Mouse (Mus musculus): ENCODE results near the gene Olfr314.
"Not testable (repeated sequence)": the region's sequence is repeated elsewhere in the genome, so short reads cannot be mapped to it uniquely, and the experiment has no call there.

Gene Olfr314

DNA sequence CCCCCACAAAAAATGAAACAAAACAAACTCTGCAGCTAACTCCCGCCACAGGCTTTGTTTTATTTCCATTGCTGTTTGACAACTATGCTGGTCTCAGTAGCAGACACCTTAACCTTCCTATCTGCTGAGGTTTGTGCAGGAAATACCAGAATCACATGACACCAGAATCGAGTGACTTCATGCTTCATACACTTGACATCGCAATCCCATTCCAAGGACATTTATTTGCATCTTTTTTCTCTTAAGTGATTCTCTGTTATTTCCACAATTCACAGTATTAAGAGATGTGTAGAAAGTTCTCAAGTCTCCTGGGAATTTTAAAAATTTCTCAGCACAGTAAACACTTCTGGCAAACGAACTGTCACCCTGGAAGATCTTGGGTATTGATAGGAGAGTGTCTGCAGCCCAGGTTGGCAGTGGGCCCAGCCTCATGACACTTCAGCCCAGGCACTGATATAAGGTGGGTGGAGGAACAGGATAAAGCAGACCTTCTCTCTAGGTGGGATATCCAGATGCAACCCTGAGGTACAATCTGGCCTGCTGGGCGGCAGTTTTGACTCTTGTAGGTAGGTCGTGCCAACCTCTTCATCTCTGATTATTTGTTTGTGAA is at the start of gene Olfr314:
Olfr314 (plus strand) TSS at position 473 of the 610 bp plus-strand sequence.
- in situ Hi-C loops (cut with MboI) = no loop called here

DNA sequence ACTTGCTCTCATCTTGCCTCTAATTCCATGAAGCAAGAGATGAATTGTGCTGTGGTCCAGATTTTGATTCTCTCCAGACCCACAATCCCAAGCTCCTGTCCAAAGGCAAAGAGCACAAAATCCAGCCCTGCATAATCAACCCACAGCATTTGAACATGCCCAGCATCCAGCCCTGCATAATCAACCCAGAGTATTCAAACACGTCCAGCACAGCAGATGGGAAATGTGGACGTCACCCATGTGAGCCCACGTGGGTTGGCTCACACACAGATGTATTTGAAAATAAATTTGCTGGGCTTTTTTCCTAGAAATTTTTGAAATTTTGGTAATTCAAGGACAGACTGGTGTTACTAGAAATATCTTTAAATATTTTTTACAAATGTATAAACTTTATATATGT is 49.4 kb upstream of the Olfr314 start:
- in situ Hi-C loops (cut with MboI) = no loop called here

DNA sequence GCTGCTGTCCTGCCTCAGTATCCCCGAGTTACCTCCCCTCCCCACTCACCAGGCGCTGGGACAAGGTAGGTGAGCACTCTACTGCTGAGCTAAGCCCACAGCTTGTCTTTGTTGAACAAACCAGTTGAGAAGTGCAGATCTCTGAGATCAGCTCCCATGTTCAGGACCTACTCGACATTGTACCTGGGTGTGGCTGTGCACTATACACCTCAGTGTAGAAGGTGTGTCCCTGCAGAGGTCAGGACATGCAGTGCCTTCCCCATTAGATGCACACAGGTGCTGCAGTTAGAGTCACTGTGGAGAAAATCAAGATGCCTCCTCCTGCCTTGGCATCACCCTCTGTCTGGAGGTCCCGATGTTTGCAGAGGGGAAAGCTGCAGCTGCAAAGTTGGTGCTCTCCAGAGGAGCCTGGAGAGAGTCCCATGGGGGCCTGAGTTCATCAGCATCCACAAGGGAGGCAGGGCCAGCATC is 43.9 kb upstream of the Olfr314 start, which contains the start of gene Olfr317:
Olfr317 (minus strand) TSS at position 421 of the 471 bp plus-strand sequence.
- in situ Hi-C loops (cut with MboI) = no loop called here

DNA sequence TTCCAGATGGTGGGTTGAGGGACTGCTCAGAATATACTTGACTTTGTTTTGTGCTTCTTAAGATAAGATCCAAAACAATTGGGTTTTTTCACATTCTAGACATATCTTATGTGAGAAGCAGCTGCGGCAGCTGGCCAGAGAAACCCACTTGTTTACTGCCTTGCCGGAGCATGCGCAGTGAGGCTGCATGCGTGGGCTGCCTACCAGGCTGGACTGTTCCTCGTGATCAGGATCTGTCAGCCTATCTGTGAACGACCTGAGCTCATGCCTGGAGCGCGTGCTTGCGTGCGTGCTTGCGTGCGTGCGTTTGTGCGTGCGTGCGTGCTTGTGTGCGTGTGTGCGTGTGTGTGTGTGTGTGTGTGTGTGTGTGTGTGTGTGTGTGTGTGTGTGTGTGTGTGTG is 31.7 kb upstream of the Olfr314 start:
- in situ Hi-C loops (cut with MboI) = not testable (repeated sequence)

DNA sequence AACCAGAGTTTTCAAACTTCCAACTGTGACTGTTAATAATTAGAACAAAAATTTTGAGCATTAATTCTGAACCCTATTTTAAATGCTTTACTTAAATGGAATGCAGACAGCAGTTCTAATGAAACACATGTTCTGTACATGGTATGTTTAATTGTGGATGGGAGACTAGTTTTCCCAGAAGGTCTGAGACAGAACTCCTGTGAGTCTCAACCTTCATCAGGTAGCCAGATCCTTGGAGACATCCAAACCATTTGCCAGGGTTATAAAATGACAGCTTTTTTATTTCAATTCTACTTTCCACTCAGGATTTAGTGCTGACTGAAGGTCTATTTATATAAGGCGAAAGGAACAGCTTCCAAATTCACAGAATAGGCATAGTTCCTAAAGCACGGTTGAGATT is 30.3 kb upstream of the Olfr314 start, which contains the start of gene Olfr316:
Olfr316 (plus strand) TSS at position 301 of the 400 bp plus-strand sequence.
- in situ Hi-C loops (cut with MboI) = no loop called here

DNA sequence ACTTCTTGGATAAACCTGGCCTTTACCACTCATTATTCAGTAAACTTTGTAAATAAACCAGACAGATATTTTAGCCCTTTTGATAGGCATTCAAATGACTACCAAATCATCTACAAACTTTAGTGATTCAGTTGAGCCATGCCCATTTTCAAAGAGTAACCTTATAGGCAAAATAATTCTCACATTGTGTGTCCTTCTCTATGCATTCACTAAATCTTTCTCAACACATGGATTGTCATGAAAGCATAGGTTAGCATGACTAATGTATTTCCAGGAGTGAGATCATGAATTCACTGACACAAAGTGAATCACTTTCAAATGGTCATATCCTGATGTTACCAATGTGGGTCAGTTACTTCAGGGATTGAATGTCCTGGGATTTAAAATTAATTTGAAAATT is 9.9 kb upstream of the Olfr314 start, which contains the start of gene Olfr315:
Olfr315 (plus strand) TSS at position 301 of the 400 bp plus-strand sequence.
- in situ Hi-C loops (cut with MboI) = no loop called here

DNA sequence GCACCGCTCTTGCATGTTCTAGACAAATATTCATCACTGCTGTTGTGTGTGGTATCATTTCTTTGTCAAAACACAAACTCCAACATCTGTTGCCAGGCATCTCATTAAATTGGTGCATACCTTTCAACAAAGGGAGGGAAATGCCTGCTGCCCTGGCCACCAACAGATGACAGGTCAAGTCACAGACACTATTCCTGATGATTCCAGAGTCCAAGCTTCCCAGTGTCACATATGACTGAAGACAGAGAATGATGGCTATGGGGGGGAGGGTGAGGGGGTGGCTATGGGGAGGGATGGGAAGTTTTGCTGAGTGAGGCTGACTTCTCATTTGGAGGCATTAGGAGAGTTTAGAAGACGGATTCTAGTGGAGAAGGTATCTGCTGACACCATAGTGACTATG is 1.4 kb downstream of the Olfr314 start:
- in situ Hi-C loops (cut with MboI) = no loop called here

DNA sequence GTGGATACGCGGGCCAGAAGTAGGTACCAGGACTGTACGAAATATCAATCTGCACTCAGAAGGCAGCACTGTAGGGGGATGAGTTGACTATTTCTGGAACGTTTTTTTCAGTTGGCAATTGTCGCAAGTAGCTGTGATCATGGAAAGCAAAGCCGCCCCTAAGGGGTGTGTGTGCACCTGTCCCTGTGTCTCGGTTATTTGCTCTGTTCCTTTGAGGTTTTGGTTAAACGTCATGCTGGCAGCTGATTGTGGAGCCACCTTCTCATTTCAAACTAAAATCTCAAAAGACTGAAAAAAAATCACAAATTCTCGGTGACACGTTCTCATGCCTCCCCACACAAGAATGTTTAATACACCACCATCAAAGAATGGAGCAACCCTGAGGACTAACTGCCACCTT is 4.9 kb downstream of the Olfr314 start:
- in situ Hi-C loops (cut with MboI) = no loop called here

DNA sequence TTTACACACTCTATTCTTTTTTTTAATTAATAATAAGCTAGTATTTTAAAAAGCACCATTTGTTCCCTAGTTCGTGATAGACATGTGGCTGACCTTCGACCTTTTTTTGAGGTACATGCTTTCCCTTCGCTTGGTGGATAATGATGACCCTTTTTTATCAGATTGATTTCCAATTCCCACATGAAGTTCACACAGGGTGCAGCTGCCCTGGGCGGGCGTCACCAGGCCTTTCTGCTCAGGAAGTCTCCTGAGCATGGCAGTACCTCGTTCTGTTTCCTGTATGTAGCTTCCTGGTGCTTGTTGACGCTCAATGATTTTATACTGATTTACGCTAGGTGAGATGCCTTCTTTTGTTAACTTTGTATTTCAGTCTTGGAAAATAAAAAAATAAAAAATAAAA is 5.6 kb downstream of the Olfr314 start:
- in situ Hi-C loops (cut with MboI) = no loop called here

DNA sequence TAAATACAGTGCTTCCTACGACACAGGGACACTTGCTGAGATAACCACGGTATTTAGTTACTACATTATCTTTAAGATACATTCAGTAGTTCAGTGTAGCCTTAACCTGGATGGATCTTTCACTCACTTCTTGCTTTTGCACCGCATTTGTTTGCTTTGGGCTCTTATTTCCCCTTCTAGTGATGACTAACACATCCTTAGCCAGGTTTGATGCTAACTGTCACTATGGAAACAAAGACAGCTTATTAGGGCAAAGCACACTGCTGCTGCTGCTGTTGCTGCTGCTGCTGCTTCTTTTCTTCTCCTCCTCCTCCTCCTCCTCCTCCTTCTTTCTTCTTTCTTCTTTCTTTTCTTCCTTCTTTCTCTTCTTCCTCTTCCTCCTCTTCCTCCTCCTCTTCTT is 6.8 kb downstream of the Olfr314 start:
- in situ Hi-C loops (cut with MboI) = no loop called here

DNA sequence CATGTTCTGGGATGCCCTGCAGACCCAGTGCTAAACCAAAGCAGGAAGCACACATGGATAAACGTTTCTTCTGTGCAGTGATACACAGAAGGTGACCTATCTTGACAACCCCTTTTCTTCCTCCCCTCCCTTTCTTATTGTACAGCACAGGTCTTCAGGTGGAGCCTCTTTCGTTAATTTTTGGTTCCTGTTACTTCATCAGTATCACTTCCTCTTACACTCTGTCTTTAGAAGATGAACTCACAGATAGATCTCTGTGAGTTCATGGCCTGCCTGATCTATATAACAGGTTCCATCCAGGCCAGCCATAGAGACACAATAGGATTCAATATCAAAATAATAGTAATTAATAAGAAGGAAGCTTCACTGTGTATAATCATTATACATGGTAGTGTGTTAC is 7.3 kb downstream of the Olfr314 start:
- in situ Hi-C loops (cut with MboI) = no loop called here

DNA sequence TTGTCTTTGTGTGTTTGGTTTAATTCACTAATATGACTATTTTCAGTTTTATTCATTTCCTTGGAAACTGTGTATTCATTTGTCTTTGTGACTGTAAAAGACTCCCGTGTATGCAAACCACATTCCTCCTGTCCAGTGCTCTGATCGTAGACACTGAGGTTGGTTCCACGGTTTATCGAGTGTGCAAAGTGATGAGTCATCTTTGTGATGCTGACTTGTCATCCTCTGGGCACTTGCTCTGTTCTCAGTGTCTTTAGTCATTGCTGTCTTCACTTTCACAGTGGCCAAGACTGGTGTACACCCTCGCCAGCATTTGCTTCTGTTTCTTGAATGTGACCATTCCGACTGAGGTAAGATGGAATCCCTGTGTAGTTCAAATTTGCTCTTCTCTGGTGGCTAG is 7.9 kb downstream of the Olfr314 start:
- in situ Hi-C loops (cut with MboI) = no loop called here

DNA sequence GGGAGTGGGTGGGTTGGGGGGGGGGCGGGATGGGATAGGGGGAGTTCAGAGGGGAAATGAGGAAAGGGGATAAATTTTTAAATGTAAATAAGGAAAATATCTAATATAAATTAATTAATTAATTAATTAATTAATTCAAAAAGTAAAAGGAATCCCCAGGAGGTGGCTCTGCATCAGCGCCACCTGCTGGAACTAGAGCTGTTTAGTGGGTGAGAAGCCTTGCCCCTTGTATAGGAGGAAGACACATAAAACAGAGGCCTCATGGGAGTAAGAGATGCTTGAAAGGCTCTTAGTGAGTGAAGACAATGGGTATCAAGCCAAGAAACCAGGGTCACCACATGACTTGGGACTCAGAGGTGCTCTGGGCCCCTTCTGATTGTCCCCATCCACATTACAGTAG is 13.1 kb downstream of the Olfr314 start:
- in situ Hi-C loops (cut with MboI) = no loop called here

DNA sequence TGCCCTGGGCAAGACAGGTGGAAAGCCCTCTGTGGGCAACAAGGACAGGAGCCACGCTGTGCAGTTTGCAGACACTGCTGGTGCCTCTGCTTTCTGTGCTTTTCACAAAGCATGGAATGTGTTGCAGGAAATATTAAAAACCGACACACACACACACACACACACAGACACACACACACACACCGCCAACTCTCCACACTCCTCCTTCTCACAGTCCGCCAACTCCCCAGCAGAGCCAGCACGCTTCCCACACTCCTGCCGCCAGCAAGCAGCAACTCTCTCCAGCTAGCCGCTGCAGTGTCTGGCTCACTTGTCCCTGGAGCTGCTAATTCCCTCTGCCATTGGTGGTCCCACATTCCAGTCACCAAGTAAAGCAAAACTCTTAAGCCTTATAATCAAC is 14.1 kb downstream of the Olfr314 start:
- in situ Hi-C loops (cut with MboI) = no loop called here

DNA sequence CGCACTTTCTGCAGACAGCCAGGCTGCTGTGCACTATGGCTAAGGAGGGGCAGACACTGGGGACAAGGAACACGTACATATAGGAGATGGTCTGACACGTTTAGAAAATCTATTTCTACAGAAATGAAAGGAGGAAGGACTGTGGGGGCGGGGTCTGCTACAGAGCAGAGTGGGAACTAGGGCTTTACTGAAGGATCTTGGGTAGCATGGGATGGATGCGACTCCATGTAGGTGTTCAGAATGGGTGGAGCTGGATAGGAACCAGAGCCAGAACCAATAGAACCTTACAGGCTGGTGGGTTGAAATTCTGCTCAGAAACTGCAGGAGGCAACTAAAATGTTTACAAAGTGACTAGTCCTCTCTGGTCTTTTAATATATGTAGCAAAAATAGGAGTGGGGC is 17.0 kb downstream of the Olfr314 start:
- in situ Hi-C loops (cut with MboI) = no loop called here

DNA sequence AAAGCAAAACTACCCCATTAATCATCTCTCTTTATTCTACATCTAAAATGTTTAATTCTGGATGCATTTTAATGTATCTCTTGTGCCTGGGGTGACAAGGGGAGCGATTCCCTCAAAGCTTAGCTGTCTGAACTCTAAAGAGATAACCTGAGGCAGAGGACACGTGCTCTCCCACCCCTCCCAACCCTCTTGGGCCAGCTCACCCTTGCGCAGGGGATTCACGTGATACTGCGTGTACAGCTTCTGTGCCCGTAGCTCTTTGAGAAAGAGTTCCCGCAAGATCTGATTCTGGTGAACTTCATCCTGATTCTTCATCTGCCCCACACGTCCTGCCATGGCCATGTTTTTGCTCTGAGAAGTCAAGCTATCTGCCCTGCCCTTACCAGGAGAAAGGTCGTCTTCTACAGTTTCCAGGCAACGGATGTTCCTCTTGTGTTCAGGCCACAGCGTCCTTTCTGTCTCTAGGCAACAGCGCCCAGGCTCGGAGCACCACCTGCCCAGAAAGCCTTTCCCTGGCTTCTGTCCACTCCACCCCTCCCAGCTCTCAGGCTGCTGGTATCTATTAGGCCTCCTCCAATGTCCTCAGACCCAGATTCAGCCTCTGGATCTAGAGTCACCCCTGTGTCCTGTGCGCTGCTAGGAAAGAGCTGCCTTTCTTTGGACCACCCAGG is 18.9 kb downstream of the Olfr314 start, which contains the start of gene Fam183b:
Fam183b (minus strand) TSS at position 403 of the 671 bp plus-strand sequence.
- in situ Hi-C loops (cut with MboI) = no loop called here

DNA sequence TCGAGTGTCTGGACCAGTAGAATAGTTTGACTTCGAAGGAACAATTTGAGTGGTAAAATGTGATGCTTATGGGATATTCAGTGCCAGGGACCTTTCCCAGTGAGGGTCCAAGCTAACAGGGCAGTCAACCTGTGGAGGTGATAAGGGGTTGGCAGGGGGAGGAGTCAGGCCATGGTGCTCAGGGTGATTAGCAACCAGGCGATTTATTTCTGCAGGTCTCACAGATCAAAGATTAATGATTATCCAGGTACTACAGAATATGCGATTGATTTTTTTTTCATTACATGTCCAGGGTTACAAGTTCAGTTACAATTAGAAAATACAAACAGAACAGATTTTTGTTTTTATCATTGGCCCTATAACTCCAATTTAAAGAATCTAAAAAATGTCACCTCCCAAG is 21.1 kb downstream of the Olfr314 start:
- in situ Hi-C loops (cut with MboI) = no loop called here

DNA sequence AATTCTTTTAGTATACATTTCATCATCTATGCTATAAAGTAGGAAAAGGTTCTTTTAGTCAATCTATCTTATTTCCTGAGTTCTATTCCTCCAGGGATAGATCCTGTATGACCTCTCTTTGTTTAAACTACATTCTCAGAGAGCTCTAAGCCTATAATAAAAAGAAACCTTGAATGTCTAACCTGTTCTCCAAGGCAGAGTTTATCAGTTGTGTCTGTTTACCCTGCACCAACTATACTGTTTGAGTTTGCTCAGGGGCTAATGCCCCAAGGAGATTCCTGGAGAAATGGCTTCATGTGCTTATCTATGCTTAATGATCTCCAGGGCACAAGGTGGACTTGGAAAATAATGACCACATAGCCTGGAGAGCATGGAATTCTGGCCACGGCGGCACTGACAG is 21.6 kb downstream of the Olfr314 start:
- in situ Hi-C loops (cut with MboI) = no loop called here

DNA sequence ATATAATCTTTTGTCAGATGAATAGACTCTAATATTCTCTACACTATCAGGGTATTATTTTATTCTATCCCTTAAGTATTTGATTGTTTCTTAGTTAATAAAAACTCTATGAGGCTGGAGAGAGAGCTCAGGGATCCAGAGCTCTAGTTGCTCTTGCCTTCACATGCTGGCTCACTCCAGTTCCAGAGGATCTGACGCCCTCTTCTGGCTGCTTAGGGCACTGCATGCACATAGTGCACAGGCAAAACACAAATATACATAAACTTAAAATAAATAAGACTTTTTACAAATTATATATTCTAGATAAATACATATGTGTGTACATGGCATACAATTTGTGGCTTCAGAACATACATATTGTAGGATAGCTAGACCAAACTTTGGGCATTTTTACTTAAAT is 29.2 kb downstream of the Olfr314 start:
- in situ Hi-C loops (cut with MboI) = no loop called here

DNA sequence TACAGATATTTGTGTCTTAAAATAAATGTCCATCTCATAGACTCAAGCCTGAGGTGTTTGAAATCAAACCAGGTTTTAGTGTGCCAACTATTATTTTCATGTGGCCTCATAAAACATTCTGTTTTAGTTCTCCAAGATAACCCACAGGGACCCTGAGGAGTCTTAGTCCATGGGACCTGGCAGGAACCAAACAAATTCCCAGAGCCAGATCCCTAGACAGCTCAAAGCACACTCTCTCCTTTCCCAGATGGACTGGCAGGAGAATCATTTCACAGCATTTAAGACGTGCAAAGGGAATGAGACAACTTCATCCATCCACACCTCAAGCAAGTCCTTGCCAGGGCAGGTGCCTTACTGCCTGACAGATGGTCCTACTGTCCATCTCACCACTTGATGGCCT is 31.9 kb downstream of the Olfr314 start, which contains the start of gene Olfr313:
Olfr313 (plus strand) TSS at position 301 of the 400 bp plus-strand sequence.
- in situ Hi-C loops (cut with MboI) = not testable (repeated sequence)

DNA sequence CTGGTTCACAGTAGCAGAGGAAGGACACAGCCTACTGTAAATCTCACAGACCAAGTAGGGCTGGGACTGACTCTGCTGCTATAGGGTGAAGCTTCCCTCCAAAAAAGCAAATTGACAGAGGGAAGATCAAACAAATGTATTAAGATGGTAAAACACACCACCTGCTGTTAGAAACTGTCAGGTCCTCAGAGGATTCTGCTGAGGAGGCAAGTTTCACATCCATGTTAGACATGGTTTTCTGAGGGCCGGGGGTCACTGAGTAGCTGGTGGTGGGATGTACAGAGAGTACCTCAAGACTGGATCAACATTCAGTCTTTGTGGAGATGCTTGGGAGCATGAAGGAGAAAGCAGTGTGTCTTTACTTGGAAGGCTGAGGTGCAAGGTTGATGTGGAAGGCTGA is 32.9 kb downstream of the Olfr314 start:
- in situ Hi-C loops (cut with MboI) = no loop called here

DNA sequence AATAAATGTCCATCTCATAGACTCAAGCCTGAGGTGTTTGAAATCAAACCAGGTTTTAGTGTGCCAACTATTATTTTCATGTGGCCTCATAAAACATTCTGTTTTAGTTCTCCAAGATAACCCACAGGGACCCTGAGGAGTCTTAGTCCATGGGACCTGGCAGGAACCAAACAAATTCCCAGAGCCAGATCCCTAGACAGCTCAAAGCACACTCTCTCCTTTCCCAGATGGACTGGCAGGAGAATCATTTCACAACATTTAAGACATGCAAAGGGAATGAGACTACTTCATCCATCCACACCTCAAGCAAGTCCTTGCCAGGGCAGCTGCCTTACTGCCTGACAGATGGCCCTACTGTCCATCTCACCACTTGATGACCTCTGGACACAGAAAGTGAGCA is 46.2 kb downstream of the Olfr314 start, which contains the start of gene Olfr312:
Olfr312 (plus strand) TSS at position 301 of the 400 bp plus-strand sequence.
- in situ Hi-C loops (cut with MboI) = not testable (repeated sequence)

DNA sequence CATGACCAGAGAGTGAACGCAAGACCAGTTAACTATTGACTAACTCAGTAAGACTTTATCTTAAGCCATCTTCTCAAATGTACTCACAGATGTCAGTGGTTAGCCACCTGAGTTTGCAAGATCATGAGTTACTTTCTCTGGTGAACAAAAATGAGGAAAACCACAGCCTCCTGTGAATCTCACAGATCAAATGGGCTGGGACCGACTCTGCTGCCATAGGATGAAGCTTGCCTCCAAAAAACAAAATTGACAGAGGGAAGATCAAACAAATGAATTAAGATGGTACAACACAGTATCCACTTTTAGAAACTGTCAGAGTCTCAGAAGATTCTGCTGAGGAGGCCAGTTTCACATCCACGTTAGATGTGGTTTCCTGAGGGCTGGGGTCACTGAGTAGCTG is 47.0 kb downstream of the Olfr314 start:
- in situ Hi-C loops (cut with MboI) = no loop called here
